Mouse (Mus musculus) CH12.LX (cell line): ENCODE data around the gene Tubd1. TPM values are rescaled to one million over a fixed set of nuclear protein-coding genes. Genes with fewer than 3 reads are reported as not detected.
"Not testable (repeated sequence)": the region's sequence is repeated elsewhere in the genome, so short reads cannot be mapped to it uniquely, and the experiment has no call there.

Experiments
- DNase-seq: peaks from one replicate; pipeline ENCODE4 v3.0.0-alpha.2; 2013; ENCODE audit errors: extremely low read depth
- H3K27ac ChIP-seq: 2 replicates; pipeline ENCODE4 v1.5.1; 2012; ENCODE audit warnings: low read depth, mild to moderate bottlenecking, control low read depth, moderate library complexity; ENCODE audit not compliant: insufficient read depth
- H3K27me3 ChIP-seq: replicated peaks from 2 replicates; pipeline ENCODE3; 2012; ENCODE audit warnings: inconsistent platforms
- H3K36me3 ChIP-seq, 2 experiments: replicated peaks in 1 of 2; 2 replicates each; pipeline versions ENCODE3 to v1.6.1; 2012; ENCODE audit warnings: inconsistent platforms in 1 of 2, low read length in 1 of 2, mild to moderate bottlenecking in 1 of 2, mixed read lengths in 1 of 2, moderate library complexity in 1 of 2; ENCODE audit not compliant: control insufficient read depth in 1 of 2, insufficient read depth in 1 of 2
- H3K4me1 ChIP-seq, 2 experiments: 2 replicates each; pipeline ENCODE4 v1.6.1; 2012; ENCODE audit warnings: inconsistent platforms in 1 of 2, moderate library complexity in 1 of 2; ENCODE audit not compliant: insufficient read depth in 2 of 2, control insufficient read depth in 1 of 2
- H3K4me2 ChIP-seq: 2 replicates; pipeline ENCODE4 v1.6.1; 2012; ENCODE audit warnings: low read depth, mild to moderate bottlenecking, control low read depth; ENCODE audit not compliant: poor library complexity, insufficient read depth, severe bottlenecking
- H3K4me3 ChIP-seq, 3 experiments: fragments of 150-350 bp in 1 of 3; sonication (generic) in 1 of 3; replicated peaks in 1 of 3; 2 replicates each; pipeline versions ENCODE3 to v1.5.1; 2011 to 2012; ENCODE audit warnings: low read depth in 2 of 3, low read length in 2 of 3, mild to moderate bottlenecking in 2 of 3, moderate library complexity in 2 of 3, control low read depth in 1 of 3, improper control_type of control experiment in 1 of 3, inconsistent platforms in 1 of 3, mixed read lengths in 1 of 3; ENCODE audit not compliant: poor library complexity in 1 of 3
- H3K79me2 ChIP-seq: replicated peaks from 2 replicates; pipeline ENCODE4 v1.6.1; 2012; ENCODE audit warnings: mild to moderate bottlenecking, moderate library complexity; ENCODE audit not compliant: control insufficient read depth, poor library complexity, insufficient read depth, severe bottlenecking; ENCODE audit errors: extremely low read depth
- H3K9ac ChIP-seq: 2 replicates; pipeline ENCODE4 v1.6.1; 2012; ENCODE audit warnings: low read depth, mild to moderate bottlenecking, control low read depth, moderate library complexity; ENCODE audit not compliant: insufficient read depth
- H3K9me3 ChIP-seq: replicated peaks from 2 replicates; pipeline ENCODE3; 2012; ENCODE audit warnings: low read length, inconsistent platforms, mixed read lengths
- CTCF ChIP-seq, 2 experiments: IDR thresholded peaks in 1 of 2; conservative IDR thresholded peaks in 1 of 2; 2 replicates each; pipeline ENCODE4 v1.5.1; 2011 to 2012; ENCODE audit warnings: low read depth in 2 of 2, low read length in 2 of 2, improper control_type of control experiment in 1 of 2, inconsistent platforms in 1 of 2, mild to moderate bottlenecking in 1 of 2, moderate library complexity in 1 of 2
- E2F4 ChIP-seq: IDR thresholded peaks from 2 replicates; pipeline ENCODE4 v1.6.1; 2011; ENCODE audit warnings: low read depth, low read length, improper control_type of control experiment; ENCODE audit not compliant: insufficient replicate concordance
- ELF1 ChIP-seq: IDR thresholded peaks from 2 replicates; pipeline ENCODE4 v1.6.1; 2014; ENCODE audit warnings: low read depth, mild to moderate bottlenecking, inconsistent platforms, low read length, improper control_type of control experiment
- EP300 ChIP-seq: IDR thresholded peaks from 2 replicates; pipeline ENCODE4 v1.6.1; 2011; ENCODE audit warnings: low read length, improper control_type of control experiment
- GABPA ChIP-seq: IDR thresholded peaks from 2 replicates; pipeline ENCODE4 v1.6.1; 2012; ENCODE audit warnings: low read depth, low read length, improper control_type of control experiment, inconsistent platforms; ENCODE audit not compliant: insufficient replicate concordance
- HCFC1 ChIP-seq: IDR thresholded peaks from 2 replicates; pipeline ENCODE4 v1.6.1; 2012; ENCODE audit warnings: low read depth, mild to moderate bottlenecking, inconsistent platforms, low read length, improper control_type of control experiment
- KAT2A ChIP-seq: IDR thresholded peaks from 2 replicates; pipeline ENCODE4 v1.6.1; 2012; ENCODE audit warnings: low read length, improper control_type of control experiment, inconsistent platforms; ENCODE audit not compliant: insufficient replicate concordance
- MAX ChIP-seq: IDR thresholded peaks from 2 replicates; pipeline ENCODE4 v1.6.1; 2011; ENCODE audit warnings: low read length, improper control_type of control experiment
- MXI1 ChIP-seq: IDR thresholded peaks from 2 replicates; pipeline ENCODE4 v1.6.1; 2011; ENCODE audit warnings: mild to moderate bottlenecking, low read depth, low read length, improper control_type of control experiment
- MYC ChIP-seq: IDR thresholded peaks from 2 replicates; pipeline ENCODE4 v1.6.1; 2011; ENCODE audit warnings: low read depth, mild to moderate bottlenecking, improper control_type of control experiment, low read length
- NRF1 ChIP-seq: IDR thresholded peaks from 2 replicates; pipeline ENCODE4 v1.6.1; 2014; ENCODE audit warnings: low read depth, mild to moderate bottlenecking, inconsistent platforms, low read length, improper control_type of control experiment, moderate library complexity
- PAX5 ChIP-seq: IDR thresholded peaks from 2 replicates; pipeline ENCODE4 v1.6.1; 2012; ENCODE audit warnings: low read length, inconsistent platforms, mixed read lengths
- RAD21 ChIP-seq: IDR thresholded peaks from 2 replicates; pipeline ENCODE4 v1.6.1; 2011; ENCODE audit warnings: low read depth, mild to moderate bottlenecking, low read length, improper control_type of control experiment, moderate library complexity
- SMC3 ChIP-seq: IDR thresholded peaks from 2 replicates; pipeline ENCODE4 v1.6.1; 2011; ENCODE audit warnings: low read depth, low read length, improper control_type of control experiment
- USF2 ChIP-seq: conservative IDR thresholded peaks from 2 replicates; pipeline ENCODE4 v1.6.1; 2011; ENCODE audit warnings: low read depth, low read length, improper control_type of control experiment
- dilution Hi-C: fragments of 300-500 bp; cut with MboI; formaldehyde crosslinking; loops from 2 replicates; pipeline ENCODE4 v1.14.3; 2020; ENCODE audit warnings: low sequenced_read_pairs; ENCODE audit not compliant: extremely low pct_unique_long_range_greater_than_20kb, extremely low pct_ligation_motif_present
- in situ Hi-C: fragments of 300-500 bp; cut with MboI; formaldehyde crosslinking; loops from 3 replicates; pipeline ENCODE4 v1.14.3; 2019; ENCODE audit warnings: low sequenced_read_pairs, low pct_ligation_motif_present, low pct_unique_long_range_greater_than_20kb, mixed read lengths
- polyA plus RNA-seq: library from polyadenylated mRNA; unstranded; fragments of >175 nt; gene quantifications from 2 replicates; pipeline ENCODE4 v1.2.1, GENCODE M21; 2012; ENCODE audit warnings: low read depth; ENCODE audit not compliant: insufficient read length
- total RNA-seq, 2 experiments: library from RNA; depleted of rRNA; stranded (reverse); fragments of 300-350 nt in 1 of 2; fragments of >200 nt in 1 of 2; gene quantifications; 2 replicates each; pipeline ENCODE4 v1.2.3; 2012 to 2014

The Tubd1 gene
- total and polyA plus RNA-seq, 3 experiments = 9.7 to 12.6 (median 11.9) TPM

DNA sequence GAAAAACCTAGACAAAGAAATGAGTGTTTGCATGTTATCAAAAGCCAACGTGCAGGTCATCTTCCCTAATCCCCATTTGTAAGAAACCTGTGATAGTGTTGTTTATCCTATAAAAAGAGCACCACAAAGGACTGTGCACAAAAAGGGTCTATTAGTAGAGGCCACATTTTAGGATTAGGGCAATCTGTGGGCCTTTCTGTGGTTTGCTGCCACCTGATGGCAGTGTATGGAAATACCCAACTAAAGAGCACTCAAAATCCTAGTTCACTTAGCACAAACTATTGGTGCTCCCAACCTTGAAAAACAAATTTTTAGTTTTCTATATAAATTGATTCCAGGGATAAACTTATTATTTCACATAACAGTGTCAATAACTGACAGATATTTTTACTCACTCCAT, 12.0 kb upstream of the Tubd1 start:
- no peaks in the 10 kb centered on the region for H3K9me3 ChIP-seq
- in situ Hi-C loops = no loop called here
- DNase-seq = peak; percentile 52
- no peaks in the 10 kb centered on the region for H3K27me3 ChIP-seq
- H3K79me2 ChIP-seq = peaks cover 64% of the 10 kb centered on the region
- H3K4me1 ChIP-seq = peaks cover 2 to 32% of the 10 kb centered on the region in 2 experiments; a peak in 2 of 4 replicates
- TF ChIP-seq RAD21 (peak; percentile 43), CTCF (conservative IDR thresholded peaks at IDR 0.05 in 1 of 2, IDR thresholded peaks at IDR 0.05 in 1 of 2; ENCODE audit: low read depth in 2 of 2, low read length in 2 of 2) (peak; percentile 50 to 78), SMC3 (peak; percentile 23; the same call in 1 of the 2 replicates), USF2 (no peak)
- dilution Hi-C loops = no loop called here
- H3K36me3 ChIP-seq = peaks cover 42 to 79% of the 10 kb centered on the region in 2 experiments
- H3K9ac ChIP-seq = no peak overlapping the region
- H3K27ac ChIP-seq = no peak overlapping the region
- no peak overlapping the region for H3K4me2 ChIP-seq
- H3K4me3 ChIP-seq = no peak overlapping the region

DNA sequence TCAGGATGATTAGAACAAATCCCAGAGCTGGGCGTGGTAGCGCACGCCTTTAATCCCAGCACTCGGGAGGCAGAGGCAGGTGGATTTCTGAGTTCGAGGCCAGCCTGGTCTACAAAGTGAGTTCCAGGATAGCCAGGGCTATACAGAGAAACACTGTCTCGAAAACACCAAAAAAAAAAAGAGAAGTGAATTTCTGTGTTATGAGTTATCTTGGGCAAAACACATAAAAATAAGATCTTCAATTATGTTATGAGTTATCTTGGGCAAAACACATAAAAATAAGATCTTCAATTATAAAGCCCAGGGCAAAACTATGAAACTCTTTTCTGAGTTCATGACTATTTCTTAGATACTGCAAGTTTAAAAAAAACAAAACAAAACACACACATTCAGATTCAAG, 11.5 kb upstream of the Tubd1 start:
- Histone ChIP-seq H3K79me2 (peaks cover 69% of the 10 kb centered on the region), H3K4me1 (peaks cover 2 to 36% of the 10 kb centered on the region in 2 experiments; a peak in 2 of 4 replicates), H3K36me3 (peaks cover 39 to 78% of the 10 kb centered on the region in 2 experiments)
- DNase-seq, H3K27me3 ChIP-seq, H3K27ac ChIP-seq, H3K9me3 ChIP-seq, H3K9ac ChIP-seq, H3K4me2 ChIP-seq, dilution Hi-C loops, H3K4me3 ChIP-seq, in situ Hi-C loops: not testable (repeated sequence)

DNA sequence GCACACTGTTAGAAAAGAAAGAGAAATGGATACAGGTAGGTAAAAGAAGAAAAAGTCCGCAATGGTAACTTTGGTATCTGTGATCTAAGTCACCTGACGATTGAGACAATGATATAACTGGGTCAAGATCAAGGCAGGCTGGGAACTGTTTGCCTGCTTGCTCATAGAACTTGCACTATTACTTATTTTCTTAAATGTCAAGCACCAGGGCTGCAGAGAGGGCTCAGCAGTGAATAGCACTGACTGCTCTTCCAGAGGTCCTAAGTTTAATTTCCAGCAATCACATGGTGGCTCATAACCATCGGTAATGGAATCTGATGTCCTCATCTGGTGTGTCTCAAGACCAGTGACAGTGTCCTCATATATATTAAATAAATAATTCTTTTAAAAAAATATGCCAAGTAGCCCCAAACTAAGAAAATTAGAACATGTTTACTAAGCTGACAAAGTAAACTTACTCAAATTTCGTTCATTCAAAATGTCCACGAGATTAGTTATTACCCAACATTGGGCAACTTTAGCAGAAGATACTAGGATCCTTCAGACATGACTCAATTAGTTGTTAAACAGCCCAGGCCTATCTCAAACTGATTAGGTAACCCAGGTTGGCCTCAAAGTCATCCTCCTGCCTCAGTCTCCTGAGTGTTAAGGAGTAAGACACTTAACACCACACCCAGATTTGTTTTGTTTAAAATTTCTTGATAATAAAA, 10.4 kb upstream of the Tubd1 start:
- Histone ChIP-seq H3K9ac (no peak overlapping the region), H3K79me2 (peaks cover 79% of the 10 kb centered on the region), H3K4me2 (no peak overlapping the region), H3K27me3 (no peaks in the 10 kb centered on the region), H3K36me3 (peaks cover 36 to 70% of the 10 kb centered on the region in 2 experiments), H3K4me3 (no peak overlapping the region), H3K9me3 (no peaks in the 10 kb centered on the region), H3K4me1 (peaks cover 2 to 41% of the 10 kb centered on the region in 2 experiments; a peak in 2 of 4 replicates), H3K27ac (no peak overlapping the region)
- DNase-seq = no peak
- dilution Hi-C loops (no loop called here), in situ Hi-C loops (no loop called here)
- no peak for TF ChIP-seq SMC3
- no peak for TF ChIP-seq ELF1
- no peak for TF ChIP-seq E2F4
- TF ChIP-seq EP300 = no peak
- TF ChIP-seq RAD21 = no peak
- no peak for TF ChIP-seq KAT2A
- TF ChIP-seq NRF1 = no peak
- TF ChIP-seq MXI1 = no peak
- TF ChIP-seq USF2 = no peak
- TF ChIP-seq PAX5 = no peak
- TF ChIP-seq MYC = no peak
- no peak for TF ChIP-seq HCFC1
- TF ChIP-seq MAX = no peak
- TF ChIP-seq GABPA = no peak
